Mouse (Mus musculus): ENCODE measurements around the gene Tspan7. TPM values are rescaled to one million over a fixed set of nuclear protein-coding genes. Genes with fewer than 3 reads are reported as not detected.

The Tspan7 gene
- polyA plus RNA-seq (2015; fragmentation: Nextera tagmentation; extraction: Ambion mirVana) = 96.8 and 117 TPM in 2 replicates

GRCm38 (mm10) chrX:10484872-10485569 is at the start of gene Tspan7:
TSS of gene Tspan7 (plus strand) at chrX:10485158.

Other genes starting within 250 kb of the Tspan7 start
- 1.7 and 2.5 TPM in 2 replicates for gene Otc, start 232.9 kb upstream of the Tspan7 start, polyA plus RNA-seq (2015; fragmentation: Nextera tagmentation; extraction: Ambion mirVana)
- 53.6 and 55.7 TPM in 2 replicates for gene Mid1ip1, start 229.9 kb downstream of the Tspan7 start, polyA plus RNA-seq (2015; fragmentation: Nextera tagmentation; extraction: Ambion mirVana)

All from adrenal gland, postnatal 0 days (tissue).